Mouse (Mus musculus) activated CD4-positive, CD25-positive, alpha-beta regulatory T cell, adult 9 weeks (primary cell): ENCODE results near the gene Smurf1. TPM values are rescaled to one million over a fixed set of nuclear protein-coding genes. Genes with fewer than 3 reads are reported as not detected.

Experiments
- polyA plus RNA-seq: library from polyadenylated mRNA; unstranded; fragments of 100-300 nt; shearing (Covaris generic); gene quantifications from one replicate; pipeline ENCODE4 v1.2.1, GENCODE M21; 2017

Smurf1 gene
- polyA plus RNA-seq: 3.2 TPM

GRCm38 (mm10) chr5:144965639-144966351, at the start of gene Smurf1:
Gene Smurf1 (minus strand): TSS chr5:144965847.

Other genes starting within 250 kb of the Smurf1 start
- not detected for gene Tmem130, start 204.0 kb downstream of the Smurf1 start, polyA plus RNA-seq
- gene Trrap, start 198.1 kb downstream of the Smurf1 start, polyA plus RNA-seq: 44.7 TPM
- not detected for gene Gm4871, start 66.9 kb upstream of the Smurf1 start, polyA plus RNA-seq
- gene 1700018F24Rik, start 77.1 kb upstream of the Smurf1 start, polyA plus RNA-seq: not detected
- 87.7 TPM for gene Arpc1a, start 118.0 kb upstream of the Smurf1 start, polyA plus RNA-seq
- not detected for gene Kpna7, start 118.2 kb upstream of the Smurf1 start, polyA plus RNA-seq
- 1,374 TPM for gene Arpc1b, start 148.4 kb upstream of the Smurf1 start, polyA plus RNA-seq
- 62.8 TPM for gene Pdap1, start 174.4 kb upstream of the Smurf1 start, polyA plus RNA-seq
- gene Bud31, start 174.5 kb upstream of the Smurf1 start, polyA plus RNA-seq: 212 TPM
- 28.9 TPM for gene Ptcd1, start 201.3 kb upstream of the Smurf1 start, polyA plus RNA-seq
- 34.3 TPM for gene Cpsf4, start 201.4 kb upstream of the Smurf1 start, polyA plus RNA-seq
- gene Atp5j2, start 226.2 kb upstream of the Smurf1 start, polyA plus RNA-seq: 479 TPM
- gene Zkscan14, start 236.0 kb upstream of the Smurf1 start, polyA plus RNA-seq: 25.8 TPM
- 8.3 TPM for gene Zkscan5, start 238.7 kb upstream of the Smurf1 start, polyA plus RNA-seq